Mouse (Mus musculus) heart, embryonic 11.5 days (tissue): ENCODE results near the gene Vsx1. TPM values are rescaled to one million over a fixed set of nuclear protein-coding genes. Genes with fewer than 3 reads are reported as not detected.

ENCODE experiments used
- ATAC-seq: fragments of 200-750 bp; cut with Nextera tagmentation; replicated peaks from 2 replicates; pipeline ENCODE4 v1.8.0; 2017; ENCODE audit warnings: moderate library complexity; ENCODE audit not compliant: insufficient number of reproducible peaks, low FRiP score, low TSS enrichment
- H3K27ac ChIP-seq: fragments of 300-500 bp; sonication (generic); 2 replicates; pipeline ENCODE4 v1.5.1; 2014; ENCODE audit warnings: mild to moderate bottlenecking, low read depth, low read length
- H3K27me3 ChIP-seq: fragments of 300-500 bp; sonication (generic); 2 replicates; pipeline ENCODE4 v1.6.1; 2014; ENCODE audit warnings: mild to moderate bottlenecking, low read length, mixed read lengths; ENCODE audit not compliant: control insufficient read depth, insufficient read depth
- H3K36me3 ChIP-seq: fragments of 300-500 bp; sonication (generic); 2 replicates; pipeline ENCODE4 v1.6.1; 2014; ENCODE audit warnings: mild to moderate bottlenecking, low read length, moderate library complexity, mixed read lengths; ENCODE audit not compliant: control insufficient read depth, insufficient read depth
- H3K4me1 ChIP-seq: fragments of 300-500 bp; sonication (generic); 2 replicates; pipeline ENCODE4 v1.6.1; 2014; ENCODE audit warnings: low read length; ENCODE audit not compliant: control insufficient read depth, insufficient read depth
- H3K4me2 ChIP-seq: fragments of 300-500 bp; sonication (generic); 2 replicates; pipeline ENCODE4 v1.6.1; 2014; ENCODE audit warnings: mild to moderate bottlenecking, moderate library complexity
- H3K4me3 ChIP-seq: fragments of 300-500 bp; sonication (generic); 2 replicates; pipeline ENCODE4 v1.5.1; 2014; ENCODE audit warnings: low read depth, low read length
- H3K9ac ChIP-seq: fragments of 300-500 bp; sonication (generic); 2 replicates; pipeline ENCODE4 v1.6.1; 2014; ENCODE audit warnings: mild to moderate bottlenecking, low read depth, low read length, moderate library complexity
- H3K9me3 ChIP-seq: fragments of 300-500 bp; sonication (generic); replicated peaks from 2 replicates; pipeline ENCODE4 v1.6.1; 2016; ENCODE audit warnings: low read length; ENCODE audit not compliant: control insufficient read depth
- WGBS: fragments of 180-500 bp; shearing (Covaris S2); extraction: QIAGEN DNeasy Blood & Tissue Kit; methylation state at CpG from one replicate; pipeline ENCODE4 v1.1.7; 2014; ENCODE audit not compliant: insufficient replicate concordance; 5-methylcytosine and 5-hydroxymethylcytosine counted together
- polyA plus RNA-seq: library from polyadenylated mRNA; unstranded; fragments of >200 nt; fragmentation: Nextera tagmentation; extraction: Ambion mirVana; gene quantifications from 2 replicates; pipeline ENCODE4 v1.2.1, GENCODE M21; 2014

The Vsx1 gene
- polyA plus RNA-seq, 1 experiment from 2014 or later = not detected

DNA sequence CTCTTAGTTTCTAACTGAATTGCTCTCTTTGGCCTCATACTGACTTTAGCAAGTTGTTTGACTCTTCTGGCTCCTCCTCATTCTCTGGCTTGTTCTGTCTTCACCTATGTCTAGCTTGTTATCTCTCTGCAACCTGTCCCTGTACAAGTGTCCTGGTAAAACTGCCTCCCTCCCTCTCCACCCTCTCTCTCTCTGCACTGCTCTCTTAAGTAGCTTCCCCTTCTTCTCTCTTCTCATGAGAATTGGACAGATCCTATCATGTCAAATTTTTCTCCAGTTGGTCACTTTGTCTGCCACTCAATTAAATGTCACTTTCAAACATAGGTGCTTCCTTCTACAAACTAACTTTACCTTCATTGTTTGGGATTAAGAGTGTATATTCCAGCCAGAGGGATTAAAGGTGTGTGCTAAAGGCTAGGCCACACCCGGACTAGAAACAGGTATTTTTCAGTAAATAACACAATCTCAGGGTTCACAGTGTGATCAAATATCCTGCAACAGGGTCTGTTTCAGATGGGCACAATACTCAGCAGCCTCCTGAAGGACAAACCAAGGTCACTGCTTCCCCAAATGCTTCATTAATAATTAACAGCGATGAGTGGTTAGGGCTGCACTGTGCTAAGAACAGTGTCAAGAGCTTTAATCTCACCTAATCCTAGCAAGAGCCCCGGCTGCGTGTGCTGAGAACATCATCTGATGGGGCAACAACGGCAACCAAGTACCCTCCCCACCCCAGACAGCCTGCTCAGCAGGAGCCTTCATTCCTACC, 24.8 kb downstream of the Vsx1 start:
- 72% methylated on average over 5 of the region's 5 CpGs for WGBS
- peak overlapping the region; percentile 2; the same call in 1 of the 2 replicates for H3K4me2 ChIP-seq
- no peaks in the 10 kb centered on the region for H3K9me3 ChIP-seq
- peaks cover 10% of the 10 kb centered on the region for H3K4me1 ChIP-seq
- no peak overlapping the region for H3K27ac ChIP-seq
- H3K27me3 ChIP-seq = peaks cover 2% of the 10 kb centered on the region; the same call in 1 of the 2 replicates
- no peak overlapping the region for H3K4me3 ChIP-seq
- no peak for ATAC-seq
- H3K36me3 ChIP-seq = no peaks in the 10 kb centered on the region
- H3K9ac ChIP-seq = no peak overlapping the region

DNA sequence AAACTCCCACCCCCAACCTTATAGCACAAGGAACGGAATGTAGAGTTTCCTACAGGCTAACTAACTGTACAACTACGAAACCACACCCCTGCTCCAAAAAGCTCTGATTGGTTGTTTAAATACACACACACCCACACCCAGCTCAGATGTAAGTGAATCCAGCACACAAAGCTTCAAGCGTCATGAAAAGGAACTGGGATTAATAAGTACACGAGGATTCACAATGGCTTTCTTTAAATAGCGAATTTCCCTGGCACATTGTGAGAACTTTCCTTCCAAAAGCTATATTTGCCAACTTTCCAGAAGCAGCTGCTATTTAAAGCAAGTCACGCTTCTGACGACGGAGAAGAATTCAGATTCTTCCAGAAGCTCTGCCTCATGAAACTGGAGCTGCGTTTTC, 25.9 kb downstream of the Vsx1 start:
- H3K4me2 ChIP-seq = peak overlapping the region; percentile 8; the same call in 1 of the 2 replicates
- no peak overlapping the region for H3K4me3 ChIP-seq
- H3K4me1 ChIP-seq = peaks cover 7% of the 10 kb centered on the region
- H3K27ac ChIP-seq = no peak overlapping the region
- WGBS = 61% methylated on average over 9 of the region's 9 CpGs
- ATAC-seq = no peak
- no peak overlapping the region for H3K9ac ChIP-seq
- no peaks in the 10 kb centered on the region for H3K36me3 ChIP-seq
- H3K27me3 ChIP-seq = peaks cover 2% of the 10 kb centered on the region; the same call in 1 of the 2 replicates
- H3K9me3 ChIP-seq = no peaks in the 10 kb centered on the region

DNA sequence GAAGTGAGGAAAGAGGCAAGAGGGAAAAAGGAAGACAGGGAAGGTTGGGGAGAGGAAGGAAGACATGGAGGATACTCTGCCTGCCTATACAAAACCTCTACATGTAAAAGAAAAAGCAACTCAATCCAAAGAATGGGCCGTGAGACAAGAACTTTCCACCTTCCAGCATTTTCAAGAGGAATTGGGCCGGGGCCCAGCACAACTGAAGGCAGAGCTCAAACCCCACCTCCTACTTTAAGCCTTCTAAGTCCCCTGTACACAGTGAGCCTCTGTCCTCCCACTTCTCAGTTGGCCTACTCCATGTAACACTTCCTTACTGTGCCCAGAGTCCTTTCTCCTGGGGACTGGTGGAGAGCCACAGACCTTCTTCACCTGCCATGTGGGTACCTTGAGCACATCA, 27.2 kb downstream of the Vsx1 start:
- 62% methylated on average over 2 of the region's 2 CpGs for WGBS
- Histone ChIP-seq H3K36me3 (no peaks in the 10 kb centered on the region), H3K27me3 (peaks cover under 1% of the 10 kb centered on the region; the same call in 1 of the 2 replicates), H3K27ac (no peak overlapping the region), H3K9ac (no peak overlapping the region), H3K4me1 (peaks cover 3% of the 10 kb centered on the region; the same call in 1 of the 2 replicates), H3K4me2 (no peak overlapping the region), H3K9me3 (no peaks in the 10 kb centered on the region), H3K4me3 (no peak overlapping the region)
- no peak for ATAC-seq

DNA sequence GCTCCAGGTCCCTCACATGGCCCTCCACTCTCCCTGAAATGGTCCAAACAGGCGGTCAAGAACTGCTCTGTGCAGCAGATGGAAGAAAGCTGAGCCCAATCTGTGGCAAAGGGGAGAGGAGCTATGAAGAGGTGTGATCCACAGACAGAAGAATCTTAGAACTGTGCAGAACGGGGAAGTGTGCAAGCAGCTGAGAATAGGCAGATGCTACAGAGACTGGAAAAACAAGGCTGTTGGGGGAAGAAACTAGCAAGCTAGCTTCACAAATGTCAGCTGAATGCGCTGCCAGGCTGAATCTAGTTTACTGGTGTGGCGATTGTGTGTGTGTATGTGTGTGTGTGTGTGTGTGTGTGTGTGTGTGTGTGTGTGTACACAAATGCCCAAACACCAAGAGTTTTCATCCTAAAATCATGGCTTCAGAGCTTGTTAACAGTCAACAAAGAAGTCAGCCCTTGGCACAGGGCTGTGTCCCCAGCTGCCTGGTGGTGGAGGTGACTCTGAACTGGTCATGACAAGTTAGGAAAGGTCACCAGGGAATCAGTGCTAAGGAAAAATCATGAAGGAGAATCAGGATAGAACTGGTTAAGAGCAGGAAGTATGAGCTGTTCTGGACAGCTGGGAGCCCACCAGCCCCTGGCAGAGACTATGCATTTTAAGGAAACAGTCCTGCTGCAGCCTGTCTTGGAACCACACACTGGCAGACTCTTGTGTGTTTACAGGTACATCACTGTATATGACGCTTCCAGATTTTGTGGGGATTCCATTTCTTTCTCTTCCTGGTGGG, 28.3 kb downstream of the Vsx1 start:
- H3K36me3 ChIP-seq = no peaks in the 10 kb centered on the region
- 80% methylated on average over 5 of the region's 5 CpGs for WGBS
- no peak overlapping the region for H3K4me3 ChIP-seq
- no peak for ATAC-seq
- H3K4me1 ChIP-seq = peaks cover 1% of the 10 kb centered on the region; the same call in 1 of the 2 replicates
- no peak overlapping the region for H3K4me2 ChIP-seq
- H3K9me3 ChIP-seq = no peaks in the 10 kb centered on the region
- H3K9ac ChIP-seq = no peak overlapping the region
- no peak overlapping the region for H3K27ac ChIP-seq
- no peaks in the 10 kb centered on the region; the same call in 1 of the 2 replicates for H3K27me3 ChIP-seq

DNA sequence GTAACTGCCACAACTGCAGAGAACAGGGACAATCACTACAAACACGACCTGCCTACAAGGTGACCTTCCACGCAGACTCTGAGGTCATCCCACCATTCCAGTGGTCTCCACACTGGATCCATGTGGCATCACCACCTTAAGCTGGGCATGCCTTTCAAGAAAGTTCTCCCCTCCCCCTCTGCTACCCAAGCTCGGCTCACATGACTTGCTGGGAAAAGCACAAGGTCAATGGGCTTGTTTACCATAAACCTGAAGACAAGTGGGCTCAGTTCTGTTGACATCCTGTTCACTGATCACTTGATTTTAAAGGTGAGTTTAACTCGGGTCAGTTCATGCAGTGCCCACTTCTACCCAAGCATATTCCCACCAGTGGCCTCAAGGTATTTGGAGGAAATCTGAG, 29.1 kb downstream of the Vsx1 start:
- H3K27ac ChIP-seq = no peak overlapping the region
- WGBS = 63% methylated on average over 4 of the region's 4 CpGs

DNA sequence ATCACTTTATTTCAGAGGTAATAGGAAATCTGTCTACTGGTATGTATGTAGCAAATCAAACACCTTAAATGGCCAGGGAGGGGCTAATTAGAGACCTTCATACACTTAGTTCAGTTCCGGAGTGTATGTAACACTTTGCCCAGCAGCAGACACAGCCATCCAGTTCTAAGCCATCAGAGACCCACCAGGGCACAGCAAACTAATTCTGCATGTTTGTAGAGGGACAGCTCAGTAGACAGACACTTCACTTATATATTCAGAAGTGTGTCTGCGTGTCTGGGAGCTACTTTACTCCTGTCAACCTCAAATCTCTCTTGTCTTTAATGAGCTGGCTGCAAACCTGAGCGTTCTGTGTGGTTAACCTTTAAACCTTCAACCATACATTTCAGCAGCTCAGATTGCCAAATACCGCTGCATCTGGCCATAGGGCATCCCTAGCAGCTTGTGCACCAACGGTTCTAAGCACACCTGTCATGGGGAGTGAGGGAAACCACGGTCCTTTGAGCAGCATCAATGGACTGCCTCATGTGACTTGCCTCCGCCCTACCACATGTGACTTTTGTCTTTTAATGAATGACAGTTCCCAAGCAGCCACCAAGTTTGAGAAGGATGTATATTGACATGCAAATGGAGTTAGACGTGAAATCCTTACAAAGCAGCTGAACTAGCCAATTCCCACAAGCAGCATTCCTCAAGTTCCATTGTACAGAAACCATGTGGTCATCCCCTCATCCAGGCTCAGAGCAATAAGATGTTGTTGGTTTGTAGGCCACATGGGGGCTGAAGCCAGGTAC, 32.0 kb downstream of the Vsx1 start:
- H3K4me3 ChIP-seq = no peak overlapping the region
- no peaks in the 10 kb centered on the region; the same call in 1 of the 2 replicates for H3K27me3 ChIP-seq
- H3K4me2 ChIP-seq = no peak overlapping the region
- no peaks in the 10 kb centered on the region for H3K9me3 ChIP-seq
- no peak for ATAC-seq
- H3K36me3 ChIP-seq = no peaks in the 10 kb centered on the region
- H3K4me1 ChIP-seq = no peaks in the 10 kb centered on the region
- no peak overlapping the region for H3K27ac ChIP-seq
- WGBS = 72% methylated on average over 8 of the region's 8 CpGs
- no peak overlapping the region for H3K9ac ChIP-seq

More for the DNA sequence above, 29.1 kb downstream of the Vsx1 start:
- H3K9ac ChIP-seq = no peak overlapping the region
- no peaks in the 10 kb centered on the region for H3K36me3 ChIP-seq
- no peaks in the 10 kb centered on the region; the same call in 1 of the 2 replicates for H3K4me1 ChIP-seq
- no peaks in the 10 kb centered on the region for H3K9me3 ChIP-seq
- no peaks in the 10 kb centered on the region; the same call in 1 of the 2 replicates for H3K27me3 ChIP-seq
- no peak overlapping the region for H3K4me2 ChIP-seq
- no peak for ATAC-seq
- H3K4me3 ChIP-seq = no peak overlapping the region

DNA sequence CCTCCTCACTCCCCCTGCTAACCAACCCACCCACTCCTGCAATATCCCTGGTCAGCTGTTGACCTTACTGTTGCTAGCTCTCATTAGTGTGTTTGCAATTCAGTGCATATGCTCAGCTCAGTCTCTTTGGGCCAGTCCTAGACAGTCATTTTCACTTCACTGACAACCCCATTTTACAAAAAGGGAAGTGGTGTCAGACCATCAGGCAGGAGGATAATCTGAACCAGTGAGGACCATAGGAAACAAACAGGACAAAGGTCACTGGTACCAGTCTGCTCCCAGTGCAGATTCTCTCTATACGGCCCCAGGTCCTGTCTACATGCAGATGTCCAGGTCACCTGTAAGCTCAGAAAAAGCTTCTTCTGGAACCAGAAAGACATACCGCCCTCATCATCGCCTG, 33.0 kb downstream of the Vsx1 start:
- Histone ChIP-seq H3K27me3 (no peaks in the 10 kb centered on the region; the same call in 1 of the 2 replicates), H3K9me3 (no peaks in the 10 kb centered on the region), H3K9ac (no peak overlapping the region), H3K4me1 (peaks cover 2% of the 10 kb centered on the region), H3K27ac (no peak overlapping the region), H3K36me3 (no peaks in the 10 kb centered on the region), H3K4me3 (no peak overlapping the region), H3K4me2 (no peak overlapping the region)
- 87% methylated on average over 3 of the region's 3 CpGs for WGBS
- no peak for ATAC-seq

DNA sequence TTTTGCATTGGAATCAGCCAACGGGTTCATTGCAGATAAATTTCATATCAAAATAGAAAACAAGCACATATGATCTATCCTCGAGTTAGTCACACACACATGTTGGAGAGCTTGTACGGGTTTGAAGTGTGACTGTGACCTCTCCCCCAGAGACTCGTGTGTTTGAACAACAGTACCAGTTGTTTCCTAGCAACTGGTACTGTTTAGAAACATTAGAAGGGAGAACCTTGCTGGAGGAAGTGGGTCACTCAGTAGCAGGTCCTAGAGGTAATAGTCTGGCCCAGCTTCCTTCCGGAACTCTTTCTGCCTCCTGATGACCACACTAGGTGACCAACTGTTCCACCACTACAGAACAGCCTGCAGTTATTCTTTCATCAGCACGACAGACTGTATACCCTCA, 33.9 kb downstream of the Vsx1 start:
- no peak overlapping the region for H3K4me3 ChIP-seq
- no peak overlapping the region for H3K4me2 ChIP-seq
- peaks cover 10% of the 10 kb centered on the region for H3K4me1 ChIP-seq
- WGBS = 80% methylated on average over 6 of the region's 6 CpGs
- no peak for ATAC-seq
- H3K9ac ChIP-seq = no peak overlapping the region
- H3K27me3 ChIP-seq = no peaks in the 10 kb centered on the region; the same call in 1 of the 2 replicates
- H3K9me3 ChIP-seq = no peaks in the 10 kb centered on the region
- H3K36me3 ChIP-seq = no peaks in the 10 kb centered on the region
- no peak overlapping the region for H3K27ac ChIP-seq
